Mouse (Mus musculus) kidney, adult 2 months (tissue): ENCODE data around the gene Rin3. TPM values are rescaled to one million over a fixed set of nuclear protein-coding genes. Genes with fewer than 3 reads are reported as not detected.

ENCODE experiments used
- DNase-seq: peaks from one replicate; pipeline ENCODE4 v3.0.0; 2021
- H3K27ac ChIP-seq: fragments of 200-500 bp; 2 replicates; pipeline ENCODE4 v1.5.1; 2012; ENCODE audit warnings: low read depth, low read length, control low read depth, inconsistent platforms; ENCODE audit not compliant: insufficient read depth
- H3K27me3 ChIP-seq: fragments of 200-500 bp; replicated peaks from 2 replicates; pipeline ENCODE4 v1.6.1; 2012; ENCODE audit warnings: mild to moderate bottlenecking, moderate library complexity, low read length, inconsistent platforms; ENCODE audit not compliant: control insufficient read depth, insufficient read depth
- H3K36me3 ChIP-seq: fragments of 200-500 bp; 2 replicates; pipeline ENCODE4 v1.6.1; 2012; ENCODE audit warnings: mild to moderate bottlenecking, moderate library complexity, low read length, inconsistent platforms; ENCODE audit not compliant: control insufficient read depth, insufficient read depth
- H3K4me1 ChIP-seq: fragments of 200-500 bp; 2 replicates; pipeline ENCODE4 v1.6.1; 2011; ENCODE audit warnings: low read length; ENCODE audit not compliant: control insufficient read depth, insufficient read depth
- H3K4me3 ChIP-seq: fragments of 200-500 bp; 2 replicates; pipeline ENCODE4 v1.5.1; 2011; ENCODE audit warnings: mild to moderate bottlenecking, low read depth, low read length, control low read depth; ENCODE audit not compliant: insufficient read depth
- CTCF ChIP-seq: fragments of 200-500 bp; conservative IDR thresholded peaks from 2 replicates; pipeline ENCODE4 v1.5.1; 2011; ENCODE audit warnings: low read depth, mild to moderate bottlenecking, control low read depth, low read length, moderate library complexity, mixed read lengths; ENCODE audit not compliant: insufficient read depth, insufficient read length
- POLR2A ChIP-seq: fragments of 200-500 bp; IDR thresholded peaks from one replicate; pipeline ENCODE4 v1.6.1; 2011; ENCODE audit warnings: low read depth, low read length, control low read depth
- WGBS: fragments of 180-500 bp; shearing (Covaris S2); methylation state at CpG from one replicate; pipeline ENCODE4 v1.1.7; 2018; 5-methylcytosine and 5-hydroxymethylcytosine counted together
- polyA plus RNA-seq: library from polyadenylated mRNA; depleted of rRNA; stranded (reverse); fragments of >200 nt; gene quantifications from 2 replicates; pipeline ENCODE4 v1.2.3, GENCODE M21; 2012

Gene Rin3
- polyA plus RNA-seq, 1 experiment = 15.4 TPM

DNA sequence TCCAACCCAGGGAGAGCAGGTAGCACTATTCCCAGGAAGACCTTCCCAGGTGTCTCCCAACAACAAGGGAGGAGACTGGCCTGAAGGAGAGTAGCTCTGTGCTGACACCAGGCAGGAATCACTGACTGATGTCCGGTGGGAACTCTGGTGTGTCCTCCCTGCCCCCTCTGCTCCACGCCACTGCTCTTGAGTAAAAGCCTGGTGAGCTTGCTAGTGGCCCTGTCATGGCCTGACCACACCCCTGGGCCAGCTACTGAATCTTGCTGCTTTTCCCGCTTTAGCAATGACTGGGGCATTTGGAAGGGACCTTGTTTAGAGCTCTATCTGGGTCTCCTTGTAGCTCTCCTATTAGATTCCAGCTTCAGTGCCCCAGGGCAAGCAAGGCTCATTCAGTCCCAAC lies 59.8 kb downstream of the Rin3 start:
- Histone ChIP-seq H3K4me3 (no peak overlapping the region), H3K27me3 (no peaks in the 10 kb centered on the region), H3K27ac (no peak overlapping the region), H3K4me1 (no peaks in the 10 kb centered on the region), H3K36me3 (no peaks in the 10 kb centered on the region)
- 64% methylated on average over 3 of the region's 3 CpGs for WGBS
- DNase-seq = no peak
- TF ChIP-seq CTCF = no peak
- TF ChIP-seq POLR2A = no peak

DNA sequence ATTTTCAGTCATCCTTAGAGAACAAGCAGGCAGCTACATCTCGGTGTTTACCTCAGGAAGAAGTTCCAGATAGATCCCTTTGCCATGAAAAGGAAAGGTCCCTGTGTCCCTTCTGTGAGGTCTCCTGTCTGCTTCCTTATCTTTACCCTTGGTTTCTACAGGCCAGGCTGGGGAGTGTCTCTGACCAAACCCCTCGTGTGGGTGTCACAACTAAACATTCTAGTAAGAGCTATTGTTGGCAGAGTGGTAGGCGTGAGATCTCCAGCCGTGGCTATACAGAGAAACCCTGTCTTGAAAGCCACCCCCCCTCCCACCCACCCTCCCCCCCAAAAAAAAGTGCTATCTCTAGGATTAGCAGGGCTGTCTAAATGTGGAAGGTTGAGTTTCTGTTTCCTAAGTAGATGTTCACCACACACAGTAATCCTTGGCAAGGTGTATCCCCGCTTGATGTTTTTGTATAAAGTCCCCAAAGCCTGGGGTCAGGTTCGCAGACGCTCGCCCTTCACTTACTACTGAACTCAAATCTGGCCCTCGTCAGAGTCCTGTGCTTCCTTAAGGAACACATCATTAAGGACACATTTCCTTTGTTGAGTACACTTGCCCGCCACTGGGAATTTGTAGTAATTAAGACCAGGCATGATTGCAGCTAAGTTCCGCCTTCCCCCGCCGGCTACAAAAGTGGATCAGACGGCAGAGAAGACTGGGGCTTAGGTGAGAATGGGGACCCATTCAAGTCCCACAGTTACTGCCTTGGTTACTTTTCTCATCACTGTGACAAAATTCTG lies 62.4 kb downstream of the Rin3 start:
- Histone ChIP-seq H3K4me3 (no peak overlapping the region), H3K36me3 (no peaks in the 10 kb centered on the region), H3K27ac (no peak overlapping the region), H3K27me3 (no peaks in the 10 kb centered on the region), H3K4me1 (no peaks in the 10 kb centered on the region)
- no peak for DNase-seq
- 78% methylated on average over 14 of the region's 14 CpGs for WGBS
- TF ChIP-seq POLR2A (no peak), CTCF (no peak)

DNA sequence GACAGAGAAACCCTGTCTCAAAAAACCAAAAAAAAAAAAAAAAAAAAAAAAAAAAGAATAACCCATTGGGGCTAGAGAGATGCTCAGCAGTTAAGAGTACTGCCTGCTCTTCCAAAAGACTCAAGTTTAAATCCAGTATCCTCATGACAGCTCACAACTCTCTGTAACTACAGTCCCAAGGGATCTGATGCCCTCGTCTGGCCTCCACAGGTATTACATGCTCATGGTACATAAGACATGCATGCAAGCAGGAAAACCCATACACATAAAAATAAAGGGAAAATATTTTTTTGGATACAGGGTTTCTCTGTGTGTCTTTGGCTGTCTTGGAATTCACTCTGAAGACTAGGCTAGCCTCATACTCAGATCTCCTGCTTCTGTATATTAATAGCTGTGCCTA lies 63.7 kb downstream of the Rin3 start:
- Histone ChIP-seq H3K27ac (no peak overlapping the region), H3K36me3 (no peaks in the 10 kb centered on the region), H3K27me3 (no peaks in the 10 kb centered on the region), H3K4me3 (no peak overlapping the region), H3K4me1 (no peaks in the 10 kb centered on the region)
- TF ChIP-seq CTCF (peak; percentile 68), POLR2A (no peak)
- peak; percentile 74 for DNase-seq
- 43% methylated on average over 1 of the region's 1 CpGs for WGBS

DNA sequence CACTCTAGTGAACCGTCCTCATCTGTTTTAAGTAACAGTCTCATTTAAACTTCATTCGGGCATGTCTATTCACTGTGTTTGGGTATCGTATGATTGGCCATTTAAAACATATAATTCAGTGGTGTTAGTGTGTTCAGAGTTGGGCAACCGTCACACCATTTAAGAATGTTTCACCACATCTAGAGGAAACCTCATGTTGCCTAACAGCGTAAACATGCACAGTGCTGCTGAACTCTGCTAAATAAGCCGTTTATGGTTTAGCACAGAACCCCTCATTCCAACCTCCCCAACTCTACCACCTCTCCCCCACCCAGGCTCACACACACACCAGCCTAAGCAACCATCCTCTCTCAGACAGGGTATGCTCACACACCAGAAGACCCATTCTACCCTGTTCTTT lies 65.6 kb downstream of the Rin3 start:
- H3K27ac ChIP-seq = no peak overlapping the region
- no peaks in the 10 kb centered on the region for H3K27me3 ChIP-seq
- DNase-seq = no peak
- 92% methylated on average over 6 of the region's 6 CpGs for WGBS
- TF ChIP-seq POLR2A (no peak), CTCF (no peak)
- H3K4me1 ChIP-seq = no peaks in the 10 kb centered on the region
- no peaks in the 10 kb centered on the region; the same call in 1 of the 2 replicates for H3K36me3 ChIP-seq
- no peak overlapping the region for H3K4me3 ChIP-seq

DNA sequence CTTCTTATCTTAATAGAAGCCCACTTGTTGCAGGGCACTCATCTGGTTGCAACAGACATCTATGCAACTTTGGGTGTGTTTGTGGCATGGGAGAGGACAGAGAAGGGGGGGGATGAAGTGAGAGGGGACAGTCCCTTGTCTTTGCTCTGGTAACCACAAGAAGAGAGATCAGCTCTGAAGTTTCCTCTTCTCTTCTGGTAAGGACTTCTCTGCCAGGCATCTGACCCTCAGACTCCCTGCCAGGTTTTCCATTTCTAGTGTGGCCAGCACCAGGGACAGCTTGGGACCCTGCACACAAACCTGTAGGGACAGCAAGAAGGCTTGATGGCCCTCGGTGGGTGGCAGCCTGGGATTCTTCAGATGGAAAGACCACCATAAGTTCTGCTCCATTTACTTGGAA lies 68.1 kb downstream of the Rin3 start:
- TF ChIP-seq POLR2A (no peak), CTCF (no peak)

DNA sequence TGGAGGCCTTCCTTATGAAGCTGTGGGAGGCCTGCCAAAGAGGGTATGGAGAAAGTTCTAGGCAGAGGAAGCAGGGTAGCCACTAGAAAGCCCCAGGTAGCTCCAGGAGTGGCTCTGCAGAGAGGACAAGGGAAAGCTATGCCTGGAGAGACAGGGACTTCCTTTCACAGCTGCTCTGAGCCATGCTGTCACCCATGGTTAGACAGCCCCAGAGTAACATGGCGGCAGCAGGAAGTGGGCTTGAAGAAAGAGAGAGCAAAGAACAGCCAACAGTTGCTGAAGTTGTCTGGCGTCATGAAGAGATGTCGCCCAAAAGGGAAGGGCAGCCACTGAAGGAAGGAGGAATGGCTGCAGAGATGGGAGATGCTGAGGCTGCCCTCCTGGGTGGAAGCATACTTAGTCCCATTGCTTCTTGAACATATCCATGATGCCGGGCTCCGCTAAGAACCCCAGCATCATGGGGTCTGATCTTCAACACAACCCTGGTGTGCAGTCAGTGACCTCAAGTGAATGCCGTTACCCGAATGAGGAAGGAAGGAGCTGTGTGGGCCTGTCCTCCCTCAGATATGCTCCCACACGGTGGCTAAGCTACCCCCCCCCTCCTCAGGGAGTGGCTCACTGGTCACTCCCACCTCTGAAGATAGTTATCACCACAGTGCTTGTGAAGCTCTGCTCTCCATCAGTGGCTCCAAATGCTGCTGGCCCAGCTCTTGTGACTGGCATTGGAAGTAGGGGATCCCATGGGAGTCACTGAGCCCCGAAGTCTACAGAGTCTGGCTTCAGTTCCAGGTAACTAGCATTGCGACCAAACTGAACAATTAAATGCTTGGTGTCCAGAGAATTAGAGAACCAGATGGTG lies 71.5 kb downstream of the Rin3 start:
- DNase-seq = no peak
- H3K27ac ChIP-seq = no peak overlapping the region
- 76% methylated on average over 10 of the region's 10 CpGs for WGBS
- no peaks in the 10 kb centered on the region for H3K4me1 ChIP-seq
- peaks cover under 1% of the 10 kb centered on the region for H3K36me3 ChIP-seq
- TF ChIP-seq POLR2A (no peak), CTCF (no peak)
- H3K27me3 ChIP-seq = no peaks in the 10 kb centered on the region
- H3K4me3 ChIP-seq = no peak overlapping the region

More for the DNA sequence above, 68.1 kb downstream of the Rin3 start:
- WGBS = 56% methylated on average over 1 of the region's 1 CpGs
- H3K36me3 ChIP-seq = no peaks in the 10 kb centered on the region; the same call in 1 of the 2 replicates
- no peaks in the 10 kb centered on the region for H3K27me3 ChIP-seq
- no peak for DNase-seq
- no peak overlapping the region for H3K27ac ChIP-seq
- no peak overlapping the region for H3K4me3 ChIP-seq
- no peaks in the 10 kb centered on the region for H3K4me1 ChIP-seq

DNA sequence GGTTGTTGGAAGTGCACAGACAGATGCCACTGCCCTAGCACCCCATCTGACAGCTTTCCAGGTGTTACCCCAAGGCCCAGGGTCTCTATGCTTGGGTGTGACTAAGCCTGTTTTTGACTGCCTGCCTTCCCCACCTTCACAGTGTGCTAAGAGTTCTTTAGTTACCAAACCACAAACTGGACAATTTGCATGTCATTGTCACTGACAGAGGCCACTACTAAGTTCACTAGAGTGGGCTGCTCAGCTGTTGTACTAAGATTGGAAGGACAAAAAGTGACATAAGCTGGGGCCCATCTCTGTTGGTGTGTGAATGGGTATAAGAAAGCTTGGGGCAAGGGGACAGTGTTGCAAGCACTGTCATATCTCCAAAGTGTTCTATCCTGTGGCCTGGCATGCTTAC lies 72.9 kb downstream of the Rin3 start:
- TF ChIP-seq CTCF (no peak), POLR2A (no peak)
- H3K36me3 ChIP-seq = peaks cover 4% of the 10 kb centered on the region
- H3K4me1 ChIP-seq = no peaks in the 10 kb centered on the region
- no peak overlapping the region for H3K4me3 ChIP-seq
- no peaks in the 10 kb centered on the region for H3K27me3 ChIP-seq
- no peak for DNase-seq
- no peak overlapping the region for H3K27ac ChIP-seq
